ENCODE assay signal across 8 mouse cellular contexts in the genomic region with DNA sequence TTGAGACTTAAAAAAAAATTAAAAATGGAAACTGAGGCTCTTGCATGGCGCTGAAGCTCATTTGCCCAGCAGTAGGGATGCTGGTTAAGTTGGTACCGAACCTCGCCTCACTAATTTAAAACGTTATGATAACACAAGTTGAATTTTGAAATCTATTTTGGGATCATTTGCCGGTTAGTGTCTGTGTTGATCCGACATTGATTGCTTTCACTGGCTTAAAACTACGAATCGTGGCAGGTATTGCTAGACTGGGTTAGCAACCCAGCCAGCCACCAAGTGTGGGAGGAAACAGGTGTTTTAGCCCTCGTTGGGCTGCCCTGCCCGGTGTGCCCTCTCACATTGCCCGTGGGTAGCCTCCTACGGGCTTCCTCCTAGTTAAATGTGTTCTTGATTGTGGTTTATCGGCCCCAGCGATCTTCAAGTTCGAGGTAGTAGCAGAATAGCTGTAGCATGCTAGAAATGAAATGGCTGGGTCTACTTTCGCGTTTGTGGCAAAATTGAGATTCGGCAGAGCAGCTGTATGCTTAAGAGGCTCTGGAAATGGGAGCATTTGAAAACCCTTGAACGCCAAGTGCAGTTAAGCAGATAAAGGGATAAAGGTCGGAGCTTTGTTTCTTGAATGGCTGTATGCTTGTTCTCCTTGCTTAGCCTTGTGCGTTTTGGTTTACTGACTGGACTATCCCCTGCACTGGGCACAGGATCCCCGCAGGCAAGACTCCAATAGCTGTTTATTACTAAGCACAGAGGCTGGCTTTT. TPM values are rescaled to one million over a fixed set of nuclear protein-coding genes. Genes with fewer than 3 reads are reported as not detected.
A peak's percentile ranks its signal among the peaks of the same experiment; 100 is the strongest.
DNase-seq lines count a peak whose midpoint lies in the region; ATAC-seq and TF ChIP-seq lines count a peak whose summit lies in the region.

No protein-coding gene starts in this region.

- TF ChIP-seq CTCF in lung, embryonic 14.5 days (IDR thresholded peaks at IDR 0.05; ENCODE audit: low read depth), result no peak
- TF ChIP-seq CTCF in thymus, adult 2 months (IDR thresholded peaks at IDR 0.05; ENCODE audit: borderline replicate concordance, control insufficient read depth, extremely low read depth, insufficient read depth, low read length, poor library complexity), result no peak

- H3K27ac ChIP-seq in lung, embryonic 14.5 days (ENCODE audit: low read depth), result peak overlapping the region; percentile 91
- H3K27ac ChIP-seq in limb, embryonic 11.5 days (replicated peaks; ENCODE audit: low read depth, low read length), result no peak overlapping the region
- peak overlapping the region; percentile 94; the same call in 1 of the 2 replicates for H3K27ac ChIP-seq in midbrain, embryonic 15.5 days
- H3K27ac ChIP-seq in thymus, adult 2 months (ENCODE audit: control insufficient read depth, insufficient read depth, low read length), result peak overlapping the region; percentile 53

- ATAC-seq in lung, embryonic 14.5 days (ENCODE audit: insufficient read depth), result no peak
- ATAC-seq in hematopoietic stem cell, adult 5-6 weeks (replicated peaks in 1 of 2; ENCODE audit: insufficient read depth in 1 of 2, low FRiP score in 2 of 2, low TSS enrichment in 1 of 2, low read depth in 1 of 2, poor library complexity in 2 of 2, severe bottlenecking in 2 of 2), result peak; percentile 66 to 69
- ATAC-seq in limb, embryonic 11.5 days (ENCODE audit: insufficient number of reproducible peaks, low FRiP score, low TSS enrichment, low read depth), result no peak
- ATAC-seq in midbrain, embryonic 15.5 days (replicated peaks), result no peak

- H3K27me3 ChIP-seq in lung, embryonic 14.5 days (ENCODE audit: insufficient read depth, low read length), result no peaks in the 10 kb centered on the region
- H3K27me3 ChIP-seq in limb, embryonic 11.5 days (ENCODE audit: control insufficient read depth, insufficient read depth, low read length), result no peaks in the 10 kb centered on the region
- no peaks in the 10 kb centered on the region for H3K27me3 ChIP-seq in midbrain, embryonic 15.5 days (replicated peaks)
- no peaks in the 10 kb centered on the region for H3K27me3 ChIP-seq in thymus, adult 2 months (ENCODE audit: control insufficient read depth, insufficient read depth, low read length)

- peak overlapping the region; percentile 94 for H3K9ac ChIP-seq in lung, embryonic 14.5 days
- H3K9ac ChIP-seq in limb, embryonic 11.5 days (ENCODE audit: low read length), result peak overlapping the region; percentile 94
- H3K9ac ChIP-seq in midbrain, embryonic 15.5 days, result peak overlapping the region; percentile 85

- H3K4me3 ChIP-seq in lung, embryonic 14.5 days (ENCODE audit: low read depth, low read length), result peak overlapping the region; percentile 88
- peak overlapping the region; percentile 70 for H3K4me3 ChIP-seq in limb, embryonic 11.5 days (ENCODE audit: low read depth, low read length)
- H3K4me3 ChIP-seq in midbrain, embryonic 15.5 days, result peak overlapping the region; percentile 83
- peak overlapping the region; percentile 72 for H3K4me3 ChIP-seq in thymus, adult 2 months (ENCODE audit: control insufficient read depth, insufficient read depth, low read length)

- DNase-seq in lung, embryonic 14.5 days, result peak; percentile 42
- DNase-seq in lung, postnatal 10 days, result no peak
- DNase-seq in c-Kit-positive CD71-positive TER-119-positive erythroid progenitor cells, embryonic 14.5 days (ENCODE audit: low spot score), result peak; percentile 59
- DNase-seq in limb, embryonic 11.5 days (ENCODE audit: low spot score), result peak; percentile 49
- peak; percentile 58 for DNase-seq in thymus, adult 2 months
- no peak for DNase-seq in gastrocnemius, postnatal 25 days

- TF ChIP-seq POLR2A in thymus, adult 2 months (IDR thresholded peaks at IDR 0.05; ENCODE audit: control insufficient read depth, extremely low read depth, insufficient read depth, low read length, poor library complexity), result no peak

- WGBS in lung, embryonic 14.5 days, result 11% methylated on average over 22 of the region's 22 CpGs
- 18% methylated on average over 22 of the region's 22 CpGs for whole genome bisulfite sequencing in limb, embryonic 11.5 days
- 3% methylated on average over 22 of the region's 22 CpGs for WGBS in midbrain, embryonic 15.5 days
- 3% methylated on average over 22 of the region's 22 CpGs for WGBS in thymus, adult 2 months

- 0 out of 2 replicates have a peak, but pooled peaks cover 14% of the 10 kb centered on the region for H3K4me1 ChIP-seq in lung, embryonic 14.5 days (ENCODE audit: insufficient read depth)
- H3K4me1 ChIP-seq in limb, embryonic 11.5 days (ENCODE audit: control insufficient read depth, insufficient read depth, low read length), result peaks cover 17% of the 10 kb centered on the region
- H3K4me1 ChIP-seq in midbrain, embryonic 15.5 days, result peaks cover 26% of the 10 kb centered on the region
- H3K4me1 ChIP-seq in thymus, adult 2 months (replicated peaks; ENCODE audit: control insufficient read depth, insufficient read depth, low read length), result peaks cover 23% of the 10 kb centered on the region

- H3K36me3 ChIP-seq in lung, embryonic 14.5 days (ENCODE audit: insufficient read depth), result no peaks in the 10 kb centered on the region
- H3K36me3 ChIP-seq in limb, embryonic 11.5 days (ENCODE audit: control insufficient read depth, insufficient read depth, low read length), result no peaks in the 10 kb centered on the region
- H3K36me3 ChIP-seq in midbrain, embryonic 15.5 days (replicated peaks), result no peaks in the 10 kb centered on the region
- H3K36me3 ChIP-seq in thymus, adult 2 months (ENCODE audit: control insufficient read depth, insufficient read depth, low read length), result no peaks in the 10 kb centered on the region

- peak overlapping the region; percentile 74 for H3K4me2 ChIP-seq in lung, embryonic 14.5 days
- H3K4me2 ChIP-seq in limb, embryonic 11.5 days (ENCODE audit: low read depth, severe bottlenecking), result peak overlapping the region; percentile 72
- H3K4me2 ChIP-seq in midbrain, embryonic 15.5 days, result peak overlapping the region; percentile 84

- no peaks in the 10 kb centered on the region for H3K9me3 ChIP-seq in lung, embryonic 14.5 days (ENCODE audit: low read depth, low read length)
- H3K9me3 ChIP-seq in limb, embryonic 11.5 days (ENCODE audit: control insufficient read depth, low read length), result no peaks in the 10 kb centered on the region
- H3K9me3 ChIP-seq in midbrain, embryonic 15.5 days, result no peaks in the 10 kb centered on the region

RNA-seq across cellular contexts. Expression of gene Lpin2, which starts 2.2 kb away (rescaled TPM):
- polyA plus RNA-seq in lung, embryonic 14.5 days (2014; fragmentation: Nextera tagmentation; extraction: Ambion mirVana), result 37.2 and 39.9 TPM in 2 replicates
- 54.8 and 72.9 TPM in 2 replicates for total RNA-seq in hematopoietic stem cell, adult 5-6 weeks (2017)
- polyA plus RNA-seq in limb, embryonic 11.5 days (2014; fragmentation: Nextera tagmentation; extraction: Ambion mirVana), result 48.1 and 54.8 TPM in 2 replicates
- polyA plus RNA-seq in midbrain, embryonic 15.5 days (2015; fragmentation: Nextera tagmentation; extraction: Ambion mirVana), result 44.2 and 47.6 TPM in 2 replicates
- 16.7 and 17.4 TPM in 2 replicates for polyA plus RNA-seq in thymus, adult 2 months (2012; rRNA removed)
- 1 to 10 TPM; 4.0 to 4.9 TPM for total RNA-seq in gastrocnemius, postnatal 25 days (2021)

Comparison
In these comparisons a context has a peak if more than half of its experiments do, and no peak if none do; other contexts are left out.
1. DNase-seq: peak in lung, embryonic 14.5 days (single experiment), c-Kit-positive CD71-positive TER-119-positive erythroid progenitor cells, embryonic 14.5 days (single experiment), limb, embryonic 11.5 days (single experiment) and thymus, adult 2 months (single experiment); none in lung, postnatal 10 days (single experiment) and gastrocnemius, postnatal 25 days (single experiment).
2. ATAC-seq: peak in hematopoietic stem cell, adult 5-6 weeks (2 of 2); none in lung, embryonic 14.5 days (single experiment), limb, embryonic 11.5 days (single experiment) and midbrain, embryonic 15.5 days (single experiment).
3. Peak in every context shown above with its lines, with median percentiles within 50 percentile points of each other: H3K4me2 ChIP-seq, H3K4me3 ChIP-seq and H3K9ac ChIP-seq.